Mouse (Mus musculus) embryo, embryonic 10.5 days (tissue): ENCODE data around the gene Ttc16.

Experiments
- DNase-seq: peaks from one replicate; pipeline ENCODE4 v3.0.0-alpha.2; 2015; ENCODE audit warnings: low spot score

The Ttc16 gene

GRCm38 (mm10) chr2:32744272-32744982, 31.0 kb downstream of the Ttc16 start:
- no peak for DNase-seq

- peak; percentile 79 for DNase-seq
Measured at GRCm38 (mm10) chr2:32742173-32742531, 33.3 kb downstream of the Ttc16 start.

- peak; percentile 69 for DNase-seq
Measured at GRCm38 (mm10) chr2:32741273-32742172, 33.9 kb downstream of the Ttc16 start.

- no peak for DNase-seq
Measured at GRCm38 (mm10) chr2:32740916-32741272, 34.5 kb downstream of the Ttc16 start, which contains the start of gene 6330409D20Rik. TSS of gene 6330409D20Rik (minus strand) at chr2:32741016.

- DNase-seq, result no peak
Measured at GRCm38 (mm10) chr2:32739311-32739710, 36.1 kb downstream of the Ttc16 start.

GRCm38 (mm10) chr2:32737008-32737407, 38.4 kb downstream of the Ttc16 start:
- DNase-seq, result no peak

GRCm38 (mm10) chr2:32736306-32736829, 39.1 kb downstream of the Ttc16 start:
- no peak for DNase-seq

- peak; percentile 29 for DNase-seq
Measured at GRCm38 (mm10) chr2:32734933-32735332, 40.5 kb downstream of the Ttc16 start.

- no peak for DNase-seq
Measured at GRCm38 (mm10) chr2:32734480-32734879, 41.0 kb downstream of the Ttc16 start.

- DNase-seq, result no peak
Measured at GRCm38 (mm10) chr2:32732695-32733094, 42.7 kb downstream of the Ttc16 start.

GRCm38 (mm10) chr2:32731911-32732310, 43.5 kb downstream of the Ttc16 start:
- DNase-seq, result no peak

GRCm38 (mm10) chr2:32730854-32731253, 44.6 kb downstream of the Ttc16 start:
- DNase-seq, result peak; percentile 82

GRCm38 (mm10) chr2:32729547-32729946, 45.9 kb downstream of the Ttc16 start:
- DNase-seq, result no peak

- DNase-seq, result no peak
Measured at GRCm38 (mm10) chr2:32728463-32728862, 47.0 kb downstream of the Ttc16 start.

- peak; percentile 98 for DNase-seq
Measured at GRCm38 (mm10) chr2:32727435-32727834, 48.0 kb downstream of the Ttc16 start.

- DNase-seq, result no peak
Measured at GRCm38 (mm10) chr2:32724832-32725790, 50.3 kb downstream of the Ttc16 start.

- no peak for DNase-seq
Measured at GRCm38 (mm10) chr2:32724149-32724548, 51.3 kb downstream of the Ttc16 start.

GRCm38 (mm10) chr2:32722581-32722980, 52.9 kb downstream of the Ttc16 start:
- no peak for DNase-seq

GRCm38 (mm10) chr2:32722046-32722445, 53.4 kb downstream of the Ttc16 start:
- no peak for DNase-seq

- no peak for DNase-seq
Measured at GRCm38 (mm10) chr2:32720681-32721229, 54.7 kb downstream of the Ttc16 start, which contains the start of gene Sh2d3c. TSS of gene Sh2d3c (plus strand) at chr2:32721055.

- no peak for DNase-seq
Measured at GRCm38 (mm10) chr2:32720053-32720452, 55.4 kb downstream of the Ttc16 start.
